Mouse (Mus musculus): ENCODE measurements around the gene Heatr1. TPM values are rescaled to one million over a fixed set of nuclear protein-coding genes. Genes with fewer than 3 reads are reported as not detected.
"Not testable (repeated sequence)": the region's sequence is repeated elsewhere in the genome, so short reads cannot be mapped to it uniquely, and the experiment has no call there.

Gene Heatr1
- total RNA-seq, 2 experiments from 2014 or later: 31.1 to 34.9 TPM

DNA sequence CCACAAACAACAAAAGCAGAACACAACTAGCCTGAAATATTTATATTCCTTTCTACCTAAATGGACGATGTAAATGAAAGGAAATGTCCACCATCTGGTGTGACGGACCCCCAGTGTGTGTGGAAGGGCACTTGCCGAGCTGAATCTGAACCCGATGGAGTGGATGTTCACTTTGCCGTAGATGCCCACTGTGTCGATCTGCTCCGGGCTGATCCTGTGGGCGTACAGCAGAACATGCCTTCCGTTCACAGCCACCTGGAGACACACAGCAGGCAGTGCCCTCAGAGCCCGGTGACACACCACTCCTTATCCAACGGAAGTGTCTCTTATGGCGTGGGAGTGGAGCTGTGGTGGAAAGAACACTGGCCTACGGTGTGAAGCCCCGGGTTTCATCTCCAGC, 58.3 kb downstream of the Heatr1 start:
- intact Hi-C loops (cut with DNase I): no loop called here
- DNase-seq: no peak

DNA sequence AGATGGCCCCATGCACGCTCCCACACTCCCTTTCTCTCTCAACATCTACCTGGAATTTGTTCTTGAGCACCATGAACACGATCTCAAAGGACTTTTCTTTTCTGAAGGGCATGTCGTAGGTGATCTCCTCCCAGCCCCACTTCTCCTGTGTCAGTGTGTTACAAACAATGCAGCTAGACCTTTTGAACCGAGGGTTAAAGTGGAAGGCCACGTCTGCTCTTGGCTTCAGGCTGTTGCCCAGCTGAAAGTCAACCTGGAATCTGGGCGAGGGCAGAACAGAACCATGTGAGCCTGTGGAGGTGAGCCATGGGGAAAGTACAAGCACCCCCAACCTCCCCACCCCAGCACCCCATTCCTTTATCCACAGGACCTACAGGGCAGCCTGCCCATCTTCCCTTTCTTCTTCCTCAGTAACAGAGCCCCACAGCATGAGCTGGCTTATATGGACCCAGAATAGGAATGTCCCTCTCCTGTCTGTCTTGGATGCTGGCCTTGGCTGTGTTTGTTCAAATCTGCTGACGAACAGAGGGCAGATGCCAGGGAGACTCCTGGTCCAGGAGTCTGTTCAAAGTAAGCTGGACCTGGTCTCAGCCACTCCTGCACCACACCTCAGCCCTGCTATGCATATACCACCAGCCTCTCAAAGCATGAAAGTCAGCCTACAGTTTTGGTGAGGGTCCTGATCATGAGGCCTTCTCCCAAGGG, 60.0 kb downstream of the Heatr1 start:
- DNase-seq: no peak
- intact Hi-C loops (cut with DNase I): no loop called here

DNA sequence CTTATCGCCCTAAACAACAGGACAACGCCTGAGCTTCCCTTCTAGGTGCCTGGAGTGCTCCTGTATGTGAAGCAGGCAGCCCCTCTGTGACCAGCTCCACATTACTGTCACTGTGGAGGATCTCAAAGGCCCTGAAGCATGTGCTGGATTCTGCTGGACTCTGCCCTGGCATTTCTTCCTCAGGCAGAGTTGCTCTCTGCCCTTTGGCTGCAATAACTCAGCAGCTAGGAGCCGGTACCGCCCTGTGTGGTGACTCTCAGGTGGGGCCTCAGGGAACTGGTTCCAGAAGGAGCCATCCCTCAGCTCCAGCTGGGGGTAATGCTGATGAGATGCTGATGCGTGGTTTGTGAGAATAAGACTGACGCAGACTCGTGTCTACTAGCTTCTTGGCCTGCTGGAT, 61.9 kb downstream of the Heatr1 start:
- intact Hi-C loops (cut with DNase I): no loop called here

DNA sequence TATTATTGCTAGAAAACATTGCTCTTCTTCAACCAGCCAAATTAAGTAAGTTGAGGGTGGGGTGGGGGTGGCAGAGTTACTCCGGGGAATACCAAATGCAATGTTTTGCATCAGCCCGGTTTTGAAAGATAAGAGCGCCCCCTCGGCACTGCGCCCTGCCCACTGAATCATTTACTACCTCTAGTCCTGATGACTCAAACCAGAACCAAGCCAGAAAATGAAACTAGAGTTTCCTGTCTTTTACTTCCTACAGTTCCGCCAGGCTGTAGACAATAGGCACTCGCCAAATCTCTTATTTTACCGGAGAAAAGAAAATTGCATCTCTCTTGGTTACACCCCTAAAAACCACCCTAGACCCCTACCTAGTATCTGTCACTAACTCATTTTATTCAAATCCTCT, 65.6 kb downstream of the Heatr1 start:
- intact Hi-C loops (cut with DNase I): no loop called here
- peak; percentile 40 for DNase-seq

More for the DNA sequence above, 61.9 kb downstream of the Heatr1 start:
- DNase-seq: no peak

DNA sequence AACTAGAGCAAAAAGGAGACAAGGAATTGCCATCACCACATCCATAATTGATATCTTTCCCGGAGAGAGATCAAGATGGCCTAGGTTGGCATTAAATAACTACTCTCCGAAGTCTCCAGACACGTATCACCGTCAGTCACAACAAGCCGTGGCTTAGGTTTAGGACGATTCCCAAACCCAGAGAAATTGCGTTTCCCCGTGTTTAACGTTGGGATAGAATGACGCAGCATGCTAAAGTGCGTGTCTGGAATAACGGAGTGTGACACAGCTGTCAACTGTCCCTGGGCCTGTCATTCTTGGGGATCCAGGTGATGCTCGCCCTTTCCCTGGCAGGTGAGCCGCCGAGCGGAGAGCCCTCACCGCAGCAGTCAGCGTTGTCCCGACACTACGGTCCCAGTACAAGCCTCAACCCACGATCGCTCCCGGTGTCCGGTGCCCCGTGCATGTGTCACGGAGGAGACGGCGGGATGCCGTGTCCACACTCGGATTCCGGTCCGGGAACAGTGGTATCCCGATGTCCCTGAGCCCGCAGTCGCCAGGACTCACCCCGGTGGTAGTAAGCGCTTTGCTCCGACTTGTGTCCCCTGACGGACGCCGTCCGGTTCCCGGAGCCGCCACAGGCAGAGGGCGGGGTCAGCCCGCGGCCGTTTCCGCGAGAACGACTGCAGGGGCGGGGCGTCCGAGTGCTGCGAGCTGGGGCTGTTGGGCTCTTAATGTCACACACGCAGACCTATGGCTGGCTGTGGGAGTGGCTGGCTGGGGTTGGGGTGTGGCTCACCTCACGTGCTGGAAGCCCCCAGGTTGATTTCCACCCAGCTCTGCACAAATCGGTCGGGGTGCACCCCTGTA, 66.3 kb downstream of the Heatr1 start:
- intact Hi-C loops (cut with DNase I): no loop called here
- peak; percentile 92 for DNase-seq

DNA sequence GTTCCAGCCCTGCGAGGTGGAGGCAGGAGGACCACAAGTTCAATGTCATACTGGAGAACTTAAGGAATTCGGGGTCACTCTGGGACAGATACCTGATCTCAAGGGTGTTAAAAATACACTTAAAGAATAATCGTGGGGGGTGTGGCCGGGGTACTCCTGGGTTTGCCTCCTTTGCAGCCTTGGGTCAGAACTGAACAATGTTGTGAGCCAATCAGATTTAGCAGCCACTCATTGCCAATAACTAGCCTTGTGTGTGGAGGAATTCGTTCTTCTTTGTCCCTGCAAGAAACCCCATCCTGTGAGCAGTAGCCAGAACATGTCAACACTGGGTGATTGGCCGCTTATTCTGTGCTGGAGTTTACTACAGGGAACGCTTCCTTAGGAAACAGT, 66.9 kb downstream of the Heatr1 start:
- intact Hi-C loops (cut with DNase I): no loop called here
- no peak for DNase-seq

DNA sequence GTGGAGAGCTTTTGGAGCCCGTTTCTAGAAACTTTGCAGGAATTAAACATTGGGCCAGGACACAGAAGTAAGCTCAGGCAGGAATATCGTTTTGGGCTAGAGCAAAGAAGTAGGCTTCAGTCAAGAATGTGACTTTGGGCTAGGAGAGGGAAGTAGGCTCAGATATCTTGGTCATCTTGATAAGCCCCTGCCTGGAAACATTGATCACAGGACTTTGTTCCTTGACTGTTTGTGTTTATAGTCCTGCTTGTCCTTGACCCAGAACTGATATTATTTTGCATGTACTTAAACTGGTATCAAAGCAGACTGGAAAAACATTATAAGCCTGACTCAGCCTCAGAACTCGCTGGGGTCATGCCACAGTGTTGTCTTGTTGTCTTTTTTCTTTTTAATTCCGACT, 67.8 kb downstream of the Heatr1 start:
- intact Hi-C loops (cut with DNase I): no loop called here

DNA sequence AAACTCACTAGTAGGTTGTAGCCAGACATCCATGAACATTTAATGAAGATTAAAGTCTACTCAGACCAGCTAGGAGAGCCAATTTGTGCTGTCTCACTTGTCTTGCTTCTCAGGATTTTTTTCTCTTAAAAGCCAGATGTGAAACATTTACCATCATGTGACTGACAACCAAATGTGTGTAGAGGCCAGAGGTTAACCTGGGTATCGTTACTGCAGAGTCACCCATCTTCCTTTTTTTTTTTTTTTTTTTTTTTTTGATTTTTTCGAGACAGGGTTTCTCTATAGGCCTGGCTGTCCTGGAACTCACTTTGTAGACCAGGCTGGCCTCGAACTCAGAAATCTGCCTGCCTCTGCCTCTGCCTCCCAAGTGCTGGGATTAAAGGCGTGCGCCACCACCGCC, 69.3 kb downstream of the Heatr1 start:
- intact Hi-C loops (cut with DNase I); DNase-seq: not testable (repeated sequence)

More for the DNA sequence above, 67.8 kb downstream of the Heatr1 start:
- no peak for DNase-seq

DNA sequence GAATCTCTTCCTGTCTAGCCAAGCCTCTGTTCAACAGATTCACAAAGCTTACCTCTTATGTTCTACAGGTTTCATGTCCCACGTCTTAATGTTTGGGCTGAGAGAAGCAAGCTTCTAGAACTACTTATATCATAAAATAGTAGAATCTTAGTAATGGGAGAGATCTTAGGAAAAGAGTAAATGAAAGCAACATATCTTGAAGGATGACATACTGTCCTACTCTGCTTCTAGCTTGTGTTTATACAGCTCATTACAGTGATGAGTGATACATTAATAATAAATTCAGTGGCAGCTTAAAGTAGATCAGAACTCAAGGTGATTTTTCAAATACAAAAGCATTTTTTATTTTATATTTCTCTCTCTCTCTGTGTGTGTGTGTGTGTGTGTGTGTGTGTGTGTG, 70.0 kb downstream of the Heatr1 start, which contains the start of gene Lgals8:
Gene Lgals8, minus strand, starts transcription at position 101 of the 400 bp plus-strand sequence.
- intact Hi-C loops (cut with DNase I): no loop called here

DNA sequence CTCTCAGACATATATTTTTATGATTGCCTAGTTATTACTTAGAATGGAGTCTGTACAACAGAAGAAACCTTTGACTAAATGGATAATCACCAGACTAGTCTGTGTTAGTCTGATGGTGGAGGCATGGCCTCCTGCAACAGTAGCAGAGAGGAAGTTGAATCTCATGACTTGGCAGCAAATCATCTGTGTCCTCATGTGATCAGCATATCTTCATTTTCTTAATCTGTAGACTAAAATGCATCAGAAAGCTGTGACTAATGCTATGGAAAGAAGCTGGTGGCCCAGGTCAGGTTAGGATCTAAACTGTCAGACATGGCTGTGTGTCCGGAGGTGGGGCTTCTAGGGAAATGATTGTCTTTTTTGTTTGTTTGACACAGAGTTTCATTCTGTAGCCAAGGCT, 73.7 kb downstream of the Heatr1 start:
- no peak for DNase-seq
- intact Hi-C loops (cut with DNase I): no loop called here

More for the DNA sequence above, 70.0 kb downstream of the Heatr1 start, which contains the start of gene Lgals8:
- no peak for DNase-seq

DNA sequence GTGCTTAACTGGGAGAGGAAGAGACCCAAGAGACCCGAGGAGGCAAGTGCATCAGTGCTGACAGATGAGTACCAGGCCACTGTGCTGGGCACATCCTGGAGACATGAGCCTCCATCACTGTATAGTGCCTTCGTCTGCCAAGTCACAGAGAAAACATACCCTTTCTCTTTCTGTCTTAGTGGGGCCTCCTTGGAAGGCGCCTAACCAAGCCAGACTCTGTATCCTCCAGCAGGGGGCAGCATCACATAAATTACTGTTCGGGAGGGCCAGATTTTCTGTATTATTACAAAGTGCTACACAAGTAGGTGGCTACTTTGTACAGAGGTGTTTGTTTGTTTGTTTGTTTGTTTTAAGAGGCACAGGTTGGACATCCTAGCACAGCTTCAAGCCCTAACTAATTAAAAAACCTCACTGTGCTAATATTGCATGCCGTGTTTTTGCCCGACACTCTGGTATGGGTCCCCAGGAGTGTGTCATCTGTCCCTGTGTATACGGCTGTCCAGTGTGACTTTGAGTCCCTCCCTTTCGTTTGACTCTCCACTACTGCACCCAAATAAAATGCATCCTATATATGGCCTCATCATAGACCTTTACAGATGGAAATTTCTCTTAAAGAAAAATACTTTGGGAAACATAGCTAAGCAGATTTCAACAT, 79.0 kb downstream of the Heatr1 start:
- peak; percentile 73 for DNase-seq
- intact Hi-C loops (cut with DNase I): loop anchor here (5.0 kb wide), 2 partner anchors 203 to 943 kb away; no protein-coding TSS in a partner anchor

DNA sequence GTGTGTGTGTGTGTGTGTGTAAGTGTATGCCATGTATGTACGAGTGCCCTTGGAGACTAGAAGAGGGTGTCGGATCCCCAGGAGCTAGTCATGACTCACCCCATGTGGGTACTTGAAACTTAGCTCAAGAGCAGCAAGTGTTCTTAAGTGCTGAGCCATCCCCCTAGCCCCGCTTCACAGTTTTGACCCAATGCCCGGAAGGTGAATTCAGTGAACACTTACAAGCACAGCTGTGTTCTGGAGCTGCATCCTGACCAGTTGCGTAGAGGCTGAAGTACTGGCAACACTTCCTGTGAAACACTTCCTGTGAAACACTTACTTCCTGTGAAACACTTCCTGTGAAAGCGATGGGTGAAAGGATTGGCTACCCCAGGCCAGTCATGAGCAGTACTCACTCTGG, 80.4 kb downstream of the Heatr1 start:
- no peak for DNase-seq
- intact Hi-C loops (cut with DNase I): no loop called here

DNA sequence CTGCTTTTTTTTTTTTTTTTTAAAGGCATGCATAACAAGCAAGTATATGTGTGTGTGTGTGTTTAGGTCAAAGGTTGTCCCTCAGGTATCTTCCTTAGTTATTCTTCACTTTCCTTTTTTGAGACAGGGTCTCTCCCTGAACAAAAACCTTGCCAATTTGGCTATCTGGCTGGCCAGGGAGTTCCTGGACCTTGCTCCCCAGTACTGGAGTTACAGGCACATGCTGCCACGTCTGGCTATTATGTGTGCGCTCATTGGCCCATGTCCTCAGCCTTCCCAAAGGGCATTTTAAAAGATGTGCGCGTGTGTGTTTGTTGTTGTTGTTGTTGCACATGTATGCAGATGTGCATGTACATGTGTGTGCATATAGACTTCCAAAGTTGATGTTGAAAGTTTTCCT, 82.1 kb downstream of the Heatr1 start:
- no peak for DNase-seq
- intact Hi-C loops (cut with DNase I): no loop called here

DNA sequence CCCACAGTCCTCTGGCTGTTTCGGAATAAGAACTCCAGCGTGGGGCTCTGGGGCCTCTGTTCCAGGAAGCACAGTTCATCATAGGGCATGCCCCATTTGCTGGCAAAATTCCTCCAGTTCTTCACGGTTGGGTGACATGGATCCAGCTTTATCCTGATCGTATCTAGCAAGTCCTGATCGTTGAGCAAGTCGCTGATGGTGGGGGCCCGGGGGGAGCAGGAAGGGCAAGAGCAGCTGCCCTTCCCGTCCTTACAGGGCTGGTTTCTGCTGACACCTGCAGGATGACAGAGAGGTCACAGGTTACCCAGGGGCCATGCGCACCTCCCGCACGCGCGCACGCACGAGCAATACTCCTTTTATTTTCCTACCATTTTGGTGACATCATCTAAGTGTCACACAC, 83.5 kb downstream of the Heatr1 start:
- intact Hi-C loops (cut with DNase I): no loop called here
- DNase-seq: peak; percentile 5

DNA sequence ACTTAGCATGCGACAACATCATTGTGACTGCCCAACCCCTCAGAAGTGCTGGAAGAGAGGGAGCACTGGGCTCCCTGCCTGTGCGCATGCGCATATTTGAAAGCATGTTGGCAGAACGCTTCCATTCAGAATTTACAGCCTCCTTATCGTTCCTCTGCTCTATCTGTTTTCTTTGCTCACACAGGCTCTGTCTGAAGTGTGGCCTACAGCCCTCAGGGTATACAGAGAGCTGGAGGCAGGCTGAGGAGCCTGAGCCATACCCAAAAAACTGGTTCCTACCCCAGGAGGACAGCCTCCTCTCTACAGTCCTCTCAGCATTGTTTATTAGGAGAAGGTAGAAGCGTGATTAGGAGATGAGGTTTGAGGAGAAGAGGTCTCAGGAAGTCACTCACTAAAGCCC, 85.0 kb downstream of the Heatr1 start:
- DNase-seq: no peak
- intact Hi-C loops (cut with DNase I): loop anchor here (10.0 kb wide), 1 partner anchor 65 kb away; no protein-coding TSS in a partner anchor

DNA sequence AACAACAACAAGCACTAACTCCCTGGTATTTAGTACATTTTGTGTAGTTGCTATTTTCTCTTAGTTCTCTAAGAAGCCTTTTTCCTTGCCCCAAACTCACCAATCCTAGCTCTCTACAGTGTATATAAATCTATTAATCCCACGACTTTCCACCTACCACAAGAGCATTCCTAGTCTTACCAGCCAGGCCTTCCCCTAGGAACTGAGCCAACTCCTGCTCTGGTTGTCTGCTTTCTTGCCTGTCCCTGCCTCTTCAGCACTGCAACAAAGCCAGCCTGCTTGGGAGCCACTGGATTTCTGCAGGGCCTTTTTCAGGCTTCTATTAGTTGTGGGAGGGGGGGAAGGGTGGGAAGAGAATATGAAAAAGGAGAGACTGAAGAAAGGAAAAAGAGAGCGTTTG, 90.4 kb downstream of the Heatr1 start:
- intact Hi-C loops (cut with DNase I): loop anchor here (10.0 kb wide), 1 partner anchor 60 kb away; no protein-coding TSS in a partner anchor
- DNase-seq: no peak

DNA sequence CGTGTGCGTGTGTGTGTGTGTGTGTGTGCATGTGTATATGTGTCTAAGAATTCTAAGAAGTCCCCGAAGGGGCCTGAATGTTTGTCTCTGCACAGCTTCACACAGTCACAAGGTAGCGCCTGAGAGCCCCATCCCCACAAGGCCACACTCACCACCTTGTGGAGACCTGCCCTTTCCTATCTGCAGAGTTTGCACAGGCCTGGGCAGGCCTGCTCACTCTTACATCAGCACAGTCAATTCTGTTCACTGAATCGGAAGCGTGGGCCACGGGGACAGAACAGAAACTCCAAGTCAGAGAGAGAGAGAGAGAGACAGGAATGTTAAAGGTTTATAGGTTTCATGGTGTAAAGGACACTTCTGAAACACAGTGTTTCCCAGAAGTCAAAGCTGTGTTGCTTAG, 90.8 kb downstream of the Heatr1 start:
- DNase-seq: no peak
- intact Hi-C loops (cut with DNase I): loop anchor here (10.0 kb wide), 1 partner anchor 59 kb away; no protein-coding TSS in a partner anchor

Data from left cerebral cortex, postnatal 4 days (tissue).